In genomic region chr3:147749939-147750841, GRCm38 (mm10) we compare ENCODE assay signal across 10 mouse cellular contexts.
DNase-seq lines count a peak whose midpoint lies in the region; ATAC-seq and TF ChIP-seq lines count a peak whose summit lies in the region.
"Had no signal": no experiment of that assay in that cellular context is flagged by ENCODE, and none has a peak within 500 bp of the region (broad histone marks: within the 10 kb centered on the region; RNA-seq: fewer than 3 reads in every experiment).

No protein-coding gene starts in this region.

- no peak overlapping the region for H3K9ac ChIP-seq in hindbrain, embryonic 11.5 days (ENCODE audit: low read depth, low read length)
- H3K9ac ChIP-seq in hindbrain, embryonic 14.5 days = no peak overlapping the region
- H3K9ac ChIP-seq in neural tube, embryonic 11.5 days (ENCODE audit: low read length) = no peak overlapping the region
- H3K9ac ChIP-seq in forebrain, embryonic 16.5 days (replicated peaks; ENCODE audit: low read depth, low read length) = no peak overlapping the region
- H3K9ac ChIP-seq: embryonic facial prominence, embryonic 13.5 days; kidney, embryonic 15.5 days had no signal

- 50% methylated on average over 12 of the region's 12 CpGs for WGBS in hindbrain, embryonic 11.5 days
- 40% methylated on average over 12 of the region's 12 CpGs for WGBS in hindbrain, embryonic 14.5 days
- WGBS in neural tube, embryonic 11.5 days = 64% methylated on average over 12 of the region's 12 CpGs
- 12% methylated on average over 12 of the region's 12 CpGs for WGBS in forebrain, embryonic 16.5 days

- H3K27me3 ChIP-seq in hindbrain, embryonic 11.5 days (ENCODE audit: control insufficient read depth, insufficient read depth, low read length) = no peaks in the 10 kb centered on the region
- no peaks in the 10 kb centered on the region for H3K27me3 ChIP-seq in hindbrain, embryonic 14.5 days (ENCODE audit: control insufficient read depth, insufficient read depth, low read length)
- no peaks in the 10 kb centered on the region for H3K27me3 ChIP-seq in neural tube, embryonic 11.5 days (ENCODE audit: control insufficient read depth, insufficient read depth, low read length)
- H3K27me3 ChIP-seq in forebrain, embryonic 16.5 days (replicated peaks; ENCODE audit: control insufficient read depth, insufficient read depth, low read length) = no peaks in the 10 kb centered on the region
- H3K27me3 ChIP-seq: embryonic facial prominence, embryonic 13.5 days; kidney, embryonic 15.5 days had no signal

- H3K4me2 ChIP-seq in hindbrain, embryonic 11.5 days (replicated peaks; ENCODE audit: low read depth, low read length) = no peak overlapping the region
- H3K4me2 ChIP-seq in hindbrain, embryonic 14.5 days (replicated peaks) = no peak overlapping the region
- H3K4me2 ChIP-seq in neural tube, embryonic 11.5 days (ENCODE audit: low read depth) = no peak overlapping the region
- peak overlapping the region; percentile 22 for H3K4me2 ChIP-seq in forebrain, embryonic 16.5 days (ENCODE audit: low read length)
- H3K4me2 ChIP-seq: embryonic facial prominence, embryonic 13.5 days; kidney, embryonic 15.5 days had no signal

- DNase-seq in hindbrain, embryonic 11.5 days (ENCODE audit: low spot score) = peak; percentile 24
- DNase-seq in hindbrain, embryonic 14.5 days (ENCODE audit: low spot score) = no peak
- no peak for DNase-seq in neural tube, embryonic 11.5 days (ENCODE audit: low spot score)
- DNase-seq in neural tube, embryonic 10.5 days (ENCODE audit: extremely low spot score, low spot score) = no peak
- no peak for DNase-seq in left cerebral cortex, adult 2 months (ENCODE audit: extremely low spot score in 1 of 2, low spot score in 2 of 2)

- TF ChIP-seq CTCF in left cerebral cortex, adult 2 months (IDR thresholded peaks at IDR 0.05) = no peak

- H3K36me3 ChIP-seq in hindbrain, embryonic 11.5 days (ENCODE audit: control insufficient read depth, insufficient read depth, low read length) = no peaks in the 10 kb centered on the region
- no peaks in the 10 kb centered on the region for H3K36me3 ChIP-seq in hindbrain, embryonic 14.5 days (replicated peaks; ENCODE audit: control insufficient read depth, insufficient read depth)
- no peaks in the 10 kb centered on the region for H3K36me3 ChIP-seq in neural tube, embryonic 11.5 days (ENCODE audit: control insufficient read depth, insufficient read depth, low read length)
- H3K36me3 ChIP-seq in forebrain, embryonic 16.5 days (ENCODE audit: control insufficient read depth, insufficient read depth) = no peaks in the 10 kb centered on the region
- H3K36me3 ChIP-seq: embryonic facial prominence, embryonic 13.5 days; kidney, embryonic 15.5 days had no signal

- no peak overlapping the region for H3K27ac ChIP-seq in hindbrain, embryonic 11.5 days (ENCODE audit: low read depth, low read length)
- no peak overlapping the region for H3K27ac ChIP-seq in hindbrain, embryonic 14.5 days
- no peak overlapping the region for H3K27ac ChIP-seq in neural tube, embryonic 11.5 days (ENCODE audit: low read depth, low read length)
- H3K27ac ChIP-seq in forebrain, embryonic 16.5 days (ENCODE audit: low read length) = no peak overlapping the region
- no peak overlapping the region for H3K27ac ChIP-seq in left cerebral cortex, adult 2 months
- H3K27ac ChIP-seq: embryonic facial prominence, embryonic 13.5 days; kidney, embryonic 15.5 days had no signal

- peak; percentile 71 for ATAC-seq in hindbrain, embryonic 11.5 days (ENCODE audit: low FRiP score)
- ATAC-seq in hindbrain, embryonic 14.5 days (ENCODE audit: low FRiP score) = no peak
- ATAC-seq in neural tube, embryonic 11.5 days (ENCODE audit: insufficient read depth, low FRiP score, low TSS enrichment) = peak; percentile 53; the same call in 1 of the 2 replicates
- ATAC-seq in forebrain, embryonic 16.5 days = peak; percentile 68
- ATAC-seq in megakaryocyte progenitor cell, adult 5-6 weeks (replicated peaks; ENCODE audit: poor library complexity) = no peak
- ATAC-seq: activated CD4-positive, CD25-positive, alpha-beta regulatory T cell, adult 4 months had no signal

- H3K4me3 ChIP-seq in hindbrain, embryonic 11.5 days (ENCODE audit: low read depth, low read length) = no peak overlapping the region
- no peak overlapping the region for H3K4me3 ChIP-seq in hindbrain, embryonic 14.5 days (replicated peaks; ENCODE audit: low read length)
- no peak overlapping the region for H3K4me3 ChIP-seq in neural tube, embryonic 11.5 days (ENCODE audit: low read depth, low read length)
- H3K4me3 ChIP-seq in forebrain, embryonic 16.5 days (replicated peaks; ENCODE audit: low read length) = no peak overlapping the region
- H3K4me3 ChIP-seq in left cerebral cortex, adult 2 months = no peak overlapping the region
- H3K4me3 ChIP-seq: embryonic facial prominence, embryonic 13.5 days; kidney, embryonic 15.5 days had no signal

- intact Hi-C loops in left cerebral cortex, adult 2 months (cut with DNase I) = no loop called here

- H3K4me1 ChIP-seq in hindbrain, embryonic 11.5 days (replicated peaks; ENCODE audit: control insufficient read depth, insufficient read depth, low read length) = no peaks in the 10 kb centered on the region
- 0 out of 2 replicates have a peak, but pooled peaks cover 4% of the 10 kb centered on the region for H3K4me1 ChIP-seq in hindbrain, embryonic 14.5 days (replicated peaks; ENCODE audit: control insufficient read depth, insufficient read depth, low read length)
- H3K4me1 ChIP-seq in neural tube, embryonic 11.5 days (ENCODE audit: control insufficient read depth, insufficient read depth, low read length) = no peaks in the 10 kb centered on the region
- H3K4me1 ChIP-seq in forebrain, embryonic 16.5 days (replicated peaks; ENCODE audit: control insufficient read depth, insufficient read depth, low read length) = peaks cover 9% of the 10 kb centered on the region

- no peaks in the 10 kb centered on the region for H3K9me3 ChIP-seq in hindbrain, embryonic 11.5 days (ENCODE audit: control insufficient read depth, low read length)
- H3K9me3 ChIP-seq in hindbrain, embryonic 14.5 days (ENCODE audit: control insufficient read depth, low read length) = no peaks in the 10 kb centered on the region
- no peaks in the 10 kb centered on the region for H3K9me3 ChIP-seq in neural tube, embryonic 11.5 days (ENCODE audit: control insufficient read depth, low read length)
- H3K9me3 ChIP-seq in forebrain, embryonic 16.5 days (ENCODE audit: control insufficient read depth, low read length) = no peaks in the 10 kb centered on the region
- H3K9me3 ChIP-seq: embryonic facial prominence, embryonic 13.5 days; kidney, embryonic 15.5 days had no signal

Comparison
In these comparisons a context has a peak if more than half of its experiments do, and no peak if none do; other contexts are left out.
1. ATAC-seq: peak in hindbrain, embryonic 11.5 days (single experiment), neural tube, embryonic 11.5 days (single experiment) and forebrain, embryonic 16.5 days (single experiment); none in hindbrain, embryonic 14.5 days (single experiment) and megakaryocyte progenitor cell, adult 5-6 weeks (single experiment).